Mouse (Mus musculus): ENCODE measurements around the gene Ak8.

Ak8 gene

GRCm38 (mm10) chr2:28740159-28740558 lies 40.2 kb downstream of the Ak8 start:
- 70% methylated on average over 5 of the region's 5 CpGs for WGBS

GRCm38 (mm10) chr2:28742701-28743100 lies 42.7 kb downstream of the Ak8 start:
- 65% methylated on average over 8 of the region's 8 CpGs for WGBS

- 81% methylated on average over 15 of the region's 15 CpGs for WGBS
Measured at GRCm38 (mm10) chr2:28746682-28747332, 46.8 kb downstream of the Ak8 start.

GRCm38 (mm10) chr2:28747705-28748104 lies 47.7 kb downstream of the Ak8 start:
- WGBS = 83% methylated on average over 2 of the region's 2 CpGs

- 7% methylated on average over 17 of the region's 17 CpGs for WGBS
Measured at GRCm38 (mm10) chr2:28751186-28751585, 51.2 kb downstream of the Ak8 start.

GRCm38 (mm10) chr2:28751658-28752057 lies 51.7 kb downstream of the Ak8 start:
- 13% methylated on average over 17 of the region's 17 CpGs for WGBS

GRCm38 (mm10) chr2:28752388-28752787 lies 52.4 kb downstream of the Ak8 start:
- 55% methylated on average over 8 of the region's 8 CpGs for WGBS

GRCm38 (mm10) chr2:28755451-28755850 lies 55.5 kb downstream of the Ak8 start:
- WGBS = 2% methylated on average over 7 of the region's 7 CpGs

- 39% methylated on average over 4 of the region's 4 CpGs for WGBS
Measured at GRCm38 (mm10) chr2:28756201-28756600, 56.2 kb downstream of the Ak8 start.

GRCm38 (mm10) chr2:28759441-28759840 lies 59.5 kb downstream of the Ak8 start:
- WGBS = 53% methylated on average over 4 of the region's 4 CpGs

- 88% methylated on average over 4 of the region's 4 CpGs for WGBS
Measured at GRCm38 (mm10) chr2:28766590-28766989, 66.6 kb downstream of the Ak8 start.

- 94% methylated on average over 2 of the region's 2 CpGs for WGBS
Measured at GRCm38 (mm10) chr2:28767041-28767440, 67.1 kb downstream of the Ak8 start.

- WGBS = 58% methylated on average over 5 of the region's 5 CpGs
Measured at GRCm38 (mm10) chr2:28770697-28771096, 70.7 kb downstream of the Ak8 start.

GRCm38 (mm10) chr2:28774073-28774472 lies 74.1 kb downstream of the Ak8 start:
- WGBS = 80% methylated on average over 8 of the region's 8 CpGs

- WGBS = 89% methylated on average over 2 of the region's 2 CpGs
Measured at GRCm38 (mm10) chr2:28776728-28777127, 76.8 kb downstream of the Ak8 start.

- 56% methylated on average over 16 of the region's 16 CpGs for WGBS
Measured at GRCm38 (mm10) chr2:28780001-28780782, 80.2 kb downstream of the Ak8 start.

GRCm38 (mm10) chr2:28781310-28781709 lies 81.3 kb downstream of the Ak8 start:
- WGBS = 70% methylated on average over 4 of the region's 4 CpGs

- 81% methylated on average over 16 of the region's 16 CpGs for WGBS
Measured at GRCm38 (mm10) chr2:28786355-28787066, 86.5 kb downstream of the Ak8 start.

- 84% methylated on average over 6 of the region's 6 CpGs for WGBS
Measured at GRCm38 (mm10) chr2:28787067-28787619, 87.2 kb downstream of the Ak8 start.

GRCm38 (mm10) chr2:28792931-28793610 lies 93.1 kb downstream of the Ak8 start:
- WGBS = 24% methylated on average over 6 of the region's 6 CpGs

- WGBS = 71% methylated on average over 5 of the region's 5 CpGs
Measured at GRCm38 (mm10) chr2:28794623-28795022, 94.7 kb downstream of the Ak8 start.

- WGBS = 76% methylated on average over 8 of the region's 8 CpGs
Measured at GRCm38 (mm10) chr2:28796298-28796697, 96.3 kb downstream of the Ak8 start.

Data from cerebral cortex, adult 2 months (tissue).